Mouse (Mus musculus) heart, embryonic 10.5 days (tissue): ENCODE results near the gene 2210408I21Rik. TPM values are rescaled to one million over a fixed set of nuclear protein-coding genes. Genes with fewer than 3 reads are reported as not detected.

Source experiments
- DNase-seq: peaks from one replicate; pipeline ENCODE4 v3.0.0-alpha.2; 2017; ENCODE audit warnings: low spot score
- H3K27ac ChIP-seq: fragments of 300-500 bp; sonication (generic); 2 replicates; pipeline ENCODE4 v1.5.1; 2016; ENCODE audit warnings: mild to moderate bottlenecking
- H3K27me3 ChIP-seq: fragments of 300-500 bp; sonication (generic); 2 replicates; pipeline ENCODE4 v1.6.1; 2016; ENCODE audit warnings: mild to moderate bottlenecking; ENCODE audit not compliant: poor library complexity, insufficient read depth, severe bottlenecking
- H3K36me3 ChIP-seq: fragments of 300-500 bp; sonication (generic); 2 replicates; pipeline ENCODE4 v1.6.1; 2016; ENCODE audit warnings: mild to moderate bottlenecking, moderate library complexity
- H3K4me1 ChIP-seq: fragments of 300-500 bp; sonication (generic); 2 replicates; pipeline ENCODE4 v1.6.1; 2016; ENCODE audit warnings: mild to moderate bottlenecking
- H3K4me3 ChIP-seq: fragments of 300-500 bp; sonication (generic); 2 replicates; pipeline ENCODE4 v1.5.1; 2016; ENCODE audit warnings: mild to moderate bottlenecking, moderate library complexity
- H3K9me3 ChIP-seq: fragments of 300-500 bp; sonication (generic); 2 replicates; pipeline ENCODE4 v1.6.1; 2016; ENCODE audit warnings: mild to moderate bottlenecking, moderate library complexity
- WGBS: fragments of 180-500 bp; shearing (Covaris S2); methylation state at CpG from one replicate; pipeline ENCODE4 v1.1.7; 2016; 5-methylcytosine and 5-hydroxymethylcytosine counted together
- polyA plus RNA-seq: library from polyadenylated mRNA; unstranded; fragments of >200 nt; fragmentation: Nextera tagmentation; extraction: Ambion mirVana; gene quantifications from 2 replicates; pipeline ENCODE4 v1.2.1, GENCODE M21; 2016

Gene 2210408I21Rik
- polyA plus RNA-seq, 1 experiment from 2014 or later: 6.2 TPM

- no peaks in the 10 kb centered on the region for H3K27me3 ChIP-seq
- no peak overlapping the region for H3K27ac ChIP-seq
- no peaks in the 10 kb centered on the region for H3K9me3 ChIP-seq
- no peak overlapping the region for H3K4me3 ChIP-seq
- H3K36me3 ChIP-seq: no peaks in the 10 kb centered on the region
- no peak for DNase-seq
- H3K4me1 ChIP-seq: no peaks in the 10 kb centered on the region
- WGBS: 74% methylated on average over 2 of the region's 2 CpGs
Measured at GRCm38 (mm10) chr13:77412829-77413228, 277.5 kb downstream of the 2210408I21Rik start.

GRCm38 (mm10) chr13:77450007-77450567 is 314.7 kb downstream of the 2210408I21Rik start:
- no peaks in the 10 kb centered on the region for H3K4me1 ChIP-seq
- WGBS: 81% methylated on average over 5 of the region's 5 CpGs
- no peak for DNase-seq

GRCm38 (mm10) chr13:77470093-77470621 is 334.8 kb downstream of the 2210408I21Rik start:
- H3K4me1 ChIP-seq: no peaks in the 10 kb centered on the region
- H3K36me3 ChIP-seq: no peaks in the 10 kb centered on the region
- H3K27ac ChIP-seq: no peak overlapping the region
- no peaks in the 10 kb centered on the region for H3K9me3 ChIP-seq
- H3K4me3 ChIP-seq: no peak overlapping the region
- no peak for DNase-seq
- WGBS: 86% methylated on average over 3 of the region's 3 CpGs
- no peaks in the 10 kb centered on the region for H3K27me3 ChIP-seq

More at GRCm38 (mm10) chr13:77450007-77450567, 314.7 kb downstream of the 2210408I21Rik start:
- H3K9me3 ChIP-seq: no peaks in the 10 kb centered on the region
- H3K36me3 ChIP-seq: no peaks in the 10 kb centered on the region
- no peaks in the 10 kb centered on the region for H3K27me3 ChIP-seq
- no peak overlapping the region for H3K27ac ChIP-seq
- no peak overlapping the region for H3K4me3 ChIP-seq

GRCm38 (mm10) chr13:77476420-77476819 is 341.1 kb downstream of the 2210408I21Rik start:
- Histone ChIP-seq H3K36me3 (no peaks in the 10 kb centered on the region), H3K27ac (no peak overlapping the region), H3K4me1 (no peaks in the 10 kb centered on the region), H3K9me3 (no peaks in the 10 kb centered on the region), H3K27me3 (no peaks in the 10 kb centered on the region), H3K4me3 (no peak overlapping the region)
- no peak for DNase-seq
- 85% methylated on average over 4 of the region's 4 CpGs for WGBS

- Histone ChIP-seq H3K4me1 (no peaks in the 10 kb centered on the region), H3K9me3 (no peaks in the 10 kb centered on the region), H3K27ac (no peak overlapping the region), H3K36me3 (no peaks in the 10 kb centered on the region), H3K4me3 (no peak overlapping the region), H3K27me3 (no peaks in the 10 kb centered on the region)
- no peak for DNase-seq
- WGBS: 66% methylated on average over 6 of the region's 6 CpGs
Measured at GRCm38 (mm10) chr13:77478425-77479119, 343.2 kb downstream of the 2210408I21Rik start.

GRCm38 (mm10) chr13:77489938-77490651 is 354.8 kb downstream of the 2210408I21Rik start:
- no peaks in the 10 kb centered on the region for H3K36me3 ChIP-seq
- no peak overlapping the region for H3K4me3 ChIP-seq
- no peaks in the 10 kb centered on the region for H3K27me3 ChIP-seq
- no peak overlapping the region for H3K27ac ChIP-seq
- DNase-seq: no peak
- H3K9me3 ChIP-seq: no peaks in the 10 kb centered on the region
- no peaks in the 10 kb centered on the region for H3K4me1 ChIP-seq
- 77% methylated on average over 3 of the region's 3 CpGs for WGBS

GRCm38 (mm10) chr13:77514046-77514445 is 378.7 kb downstream of the 2210408I21Rik start:
- Histone ChIP-seq H3K27ac (no peak overlapping the region), H3K4me3 (no peak overlapping the region), H3K27me3 (no peaks in the 10 kb centered on the region), H3K36me3 (no peaks in the 10 kb centered on the region), H3K4me1 (no peaks in the 10 kb centered on the region), H3K9me3 (no peaks in the 10 kb centered on the region)
- 60% methylated on average over 1 of the region's 1 CpGs for WGBS
- no peak for DNase-seq

- Histone ChIP-seq H3K4me1 (no peaks in the 10 kb centered on the region), H3K9me3 (no peaks in the 10 kb centered on the region), H3K36me3 (no peaks in the 10 kb centered on the region), H3K27me3 (no peaks in the 10 kb centered on the region), H3K27ac (no peak overlapping the region), H3K4me3 (no peak overlapping the region)
- WGBS: 72% methylated on average over 8 of the region's 8 CpGs
- DNase-seq: no peak
Measured at GRCm38 (mm10) chr13:77528960-77529699, 393.8 kb downstream of the 2210408I21Rik start.

- DNase-seq: no peak
- Histone ChIP-seq H3K9me3 (no peaks in the 10 kb centered on the region), H3K36me3 (no peaks in the 10 kb centered on the region), H3K4me3 (no peak overlapping the region), H3K27ac (no peak overlapping the region), H3K27me3 (no peaks in the 10 kb centered on the region), H3K4me1 (no peaks in the 10 kb centered on the region)
Measured at GRCm38 (mm10) chr13:77529760-77530159, 394.4 kb downstream of the 2210408I21Rik start.

GRCm38 (mm10) chr13:77537466-77537865 is 402.1 kb downstream of the 2210408I21Rik start:
- H3K4me3 ChIP-seq: no peak overlapping the region
- no peaks in the 10 kb centered on the region for H3K27me3 ChIP-seq
- no peak for DNase-seq
- 87% methylated on average over 4 of the region's 4 CpGs for WGBS
- H3K27ac ChIP-seq: no peak overlapping the region
- H3K9me3 ChIP-seq: no peaks in the 10 kb centered on the region
- H3K4me1 ChIP-seq: no peaks in the 10 kb centered on the region
- no peaks in the 10 kb centered on the region for H3K36me3 ChIP-seq

- H3K27me3 ChIP-seq: no peaks in the 10 kb centered on the region
- H3K36me3 ChIP-seq: no peaks in the 10 kb centered on the region
- H3K4me3 ChIP-seq: no peak overlapping the region
- WGBS: 60% methylated on average over 16 of the region's 16 CpGs
- no peaks in the 10 kb centered on the region for H3K9me3 ChIP-seq
- H3K4me1 ChIP-seq: no peaks in the 10 kb centered on the region
- H3K27ac ChIP-seq: no peak overlapping the region
- DNase-seq: no peak
Measured at GRCm38 (mm10) chr13:77547486-77548385, 412.4 kb downstream of the 2210408I21Rik start.

GRCm38 (mm10) chr13:77548386-77548695 is 413.0 kb downstream of the 2210408I21Rik start:
- no peak for DNase-seq
- no peaks in the 10 kb centered on the region for H3K36me3 ChIP-seq
- 16% methylated on average over 3 of the region's 3 CpGs for WGBS
- no peaks in the 10 kb centered on the region for H3K27me3 ChIP-seq
- no peak overlapping the region for H3K4me3 ChIP-seq
- H3K27ac ChIP-seq: no peak overlapping the region
- no peaks in the 10 kb centered on the region for H3K4me1 ChIP-seq
- H3K9me3 ChIP-seq: no peaks in the 10 kb centered on the region
